Mouse (Mus musculus): Measurements from ENCODE around the gene Lce1l.

GRCm38 (mm10) chr3:92825808-92826207 is 25.3 kb downstream of the Lce1l start:
- TF ChIP-seq POLR2A (IDR thresholded peaks at IDR 0.05; ENCODE audit: insufficient read length, low read depth) = no peak
- no peak for TF ChIP-seq MAX (IDR thresholded peaks at IDR 0.05; ENCODE audit: low read depth)
- TF ChIP-seq REST (IDR thresholded peaks at IDR 0.05; ENCODE audit: insufficient read depth, insufficient read length) = no peak
- TF ChIP-seq CEBPB (IDR thresholded peaks at IDR 0.05; ENCODE audit: insufficient read depth, poor library complexity, severe bottlenecking) = no peak

Measured in myocyte (in vitro differentiated cells).